Mouse (Mus musculus) kidney, adult 18-20 months (tissue): ENCODE results near the gene Smpd2.

Experiments used
- DNase-seq: peaks from one replicate; pipeline ENCODE4 v3.0.0; 2021

Gene Smpd2

DNA sequence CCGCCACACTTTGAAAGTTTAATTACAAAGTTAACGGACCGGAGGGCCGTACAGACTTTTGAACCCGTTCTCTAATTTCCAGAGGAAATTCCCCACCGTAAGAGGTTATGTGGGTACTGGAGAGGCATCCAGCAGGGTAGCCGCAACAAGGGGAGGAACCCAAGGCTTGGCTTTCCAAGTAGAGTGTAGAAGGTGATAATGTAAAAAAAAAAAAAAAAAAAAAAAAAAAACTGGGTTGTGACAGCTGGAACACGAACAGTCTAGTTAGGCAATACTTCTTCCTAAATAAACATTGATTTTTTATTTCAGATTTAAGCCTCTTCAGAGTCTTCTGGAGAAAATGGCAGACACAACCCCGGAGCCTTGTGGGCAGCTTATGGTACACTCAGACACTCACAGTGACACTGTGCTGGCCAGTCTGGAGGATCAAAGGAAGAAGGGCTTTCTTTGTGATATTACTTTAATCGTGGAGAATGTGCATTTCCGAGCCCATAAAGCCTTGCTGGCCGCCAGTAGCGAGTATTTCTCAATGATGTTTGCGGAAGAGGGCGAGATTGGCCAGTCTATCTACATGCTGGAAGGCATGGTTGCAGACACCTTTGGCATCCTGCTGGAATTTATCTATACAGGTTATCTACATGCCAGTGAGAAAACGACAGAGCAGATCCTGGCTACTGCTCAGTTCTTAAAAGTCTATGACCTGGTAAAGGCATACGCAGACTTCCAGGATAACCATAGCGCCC is 39.2 kb downstream of the Smpd2 start:
- no peak for DNase-seq

DNA sequence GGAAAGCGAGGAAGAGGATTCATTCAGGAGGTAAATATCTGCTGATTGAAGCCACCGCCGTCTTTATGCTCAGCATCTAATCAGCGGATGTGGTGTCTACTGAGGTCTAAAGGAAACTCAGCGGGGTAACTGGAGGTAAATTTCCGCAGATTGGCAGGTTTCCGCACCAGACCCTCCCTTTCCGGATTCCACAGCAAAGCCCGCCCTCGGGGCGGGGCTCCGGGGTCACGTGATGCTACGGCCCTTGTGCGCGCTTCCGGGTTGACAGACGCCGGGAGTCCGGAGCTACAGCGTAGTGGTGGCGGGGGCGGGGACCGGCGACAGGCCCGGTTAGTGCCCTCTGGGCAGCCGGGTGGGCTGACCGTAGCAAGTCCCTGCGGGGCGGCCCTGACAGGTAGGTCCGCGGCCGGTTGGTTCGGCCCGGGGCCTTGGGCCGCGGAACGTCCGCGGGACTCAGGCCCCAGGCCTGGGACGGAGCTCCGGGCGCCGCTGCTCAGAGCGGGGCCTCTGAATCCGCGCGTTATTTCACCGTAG is 40.0 kb downstream of the Smpd2 start, which contains the start of gene Zbtb24:
TSS of gene Zbtb24 (plus strand) at position 247 of the 534 bp plus-strand sequence.
- peak; percentile 97 for DNase-seq

DNA sequence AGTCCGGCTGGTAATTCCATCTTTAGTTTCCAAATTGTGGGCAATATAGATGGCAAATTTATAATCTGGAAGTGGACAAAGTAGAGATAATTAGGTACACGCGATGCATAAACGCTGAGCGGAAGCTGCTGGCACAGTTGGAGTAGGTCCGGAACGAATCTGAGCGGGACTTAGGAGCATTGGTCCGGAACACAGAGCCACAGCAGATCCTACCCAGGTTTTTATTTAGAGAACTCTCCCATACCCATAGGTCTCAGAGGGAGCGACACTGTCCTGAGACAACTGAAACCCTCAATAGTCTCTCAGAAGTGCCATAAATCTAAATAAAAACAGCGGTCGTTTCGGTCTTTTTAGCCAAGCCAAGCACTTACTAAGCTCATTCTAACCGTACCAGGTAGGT is 40.5 kb downstream of the Smpd2 start:
- DNase-seq: no peak

DNA sequence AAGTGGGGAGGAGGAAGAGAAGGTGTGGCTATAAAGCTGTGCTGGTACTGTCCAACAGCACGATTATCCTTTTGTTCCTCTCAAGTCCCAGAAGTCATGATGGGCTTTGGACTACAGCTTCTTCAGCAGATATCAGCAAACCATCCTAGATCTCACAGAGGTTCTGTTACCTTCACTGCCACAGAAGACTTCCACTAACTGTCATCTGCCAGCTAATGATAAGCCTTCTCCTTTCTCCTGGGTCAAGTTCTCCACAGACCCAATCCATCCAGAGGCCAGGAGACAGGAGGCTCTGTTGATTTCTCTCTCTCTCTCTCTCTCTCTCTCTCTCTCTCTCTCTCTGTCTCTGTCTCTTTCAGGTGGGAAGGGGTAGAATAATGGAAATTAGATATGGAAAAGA is 42.0 kb downstream of the Smpd2 start:
- no peak for DNase-seq
